Mouse (Mus musculus) midbrain, embryonic 15.5 days (tissue): ENCODE data around the gene Cript. TPM values are rescaled to one million over a fixed set of nuclear protein-coding genes. Genes with fewer than 3 reads are reported as not detected.
"Not testable (repeated sequence)": the region's sequence is repeated elsewhere in the genome, so short reads cannot be mapped to it uniquely, and the experiment has no call there.

Experiments
- ATAC-seq: fragments of 200-750 bp; cut with Nextera tagmentation; replicated peaks from 2 replicates; pipeline ENCODE4 v1.8.0; 2017; ENCODE audit warnings: moderate TSS enrichment
- H3K27ac ChIP-seq: fragments of 300-500 bp; sonication (generic); 2 replicates; pipeline ENCODE4 v1.5.1; 2015; ENCODE audit warnings: mild to moderate bottlenecking, inconsistent platforms
- H3K27me3 ChIP-seq: fragments of 300-500 bp; sonication (generic); replicated peaks from 2 replicates; pipeline ENCODE4 v1.6.1; 2015; ENCODE audit warnings: inconsistent platforms
- H3K36me3 ChIP-seq: fragments of 300-500 bp; sonication (generic); replicated peaks from 2 replicates; pipeline ENCODE4 v1.6.1; 2015; ENCODE audit warnings: inconsistent platforms
- H3K4me1 ChIP-seq: fragments of 300-500 bp; sonication (generic); 2 replicates; pipeline ENCODE4 v1.6.1; 2015; ENCODE audit warnings: inconsistent platforms
- H3K4me2 ChIP-seq: fragments of 300-500 bp; sonication (generic); 2 replicates; pipeline ENCODE4 v1.6.1; 2015; ENCODE audit warnings: inconsistent platforms, mild to moderate bottlenecking, moderate library complexity
- H3K4me3 ChIP-seq: fragments of 300-500 bp; sonication (generic); 2 replicates; pipeline ENCODE4 v1.5.1; 2015; ENCODE audit warnings: mild to moderate bottlenecking, inconsistent platforms
- H3K9ac ChIP-seq: fragments of 300-500 bp; sonication (generic); 2 replicates; pipeline ENCODE4 v1.6.1; 2015; ENCODE audit warnings: mild to moderate bottlenecking, inconsistent platforms
- H3K9me3 ChIP-seq: fragments of 300-500 bp; sonication (generic); 2 replicates; pipeline ENCODE4 v1.6.1; 2016; ENCODE audit warnings: inconsistent platforms
- WGBS: fragments of 180-500 bp; shearing (Covaris S2); methylation state at CpG from one replicate; pipeline ENCODE4 v1.1.7; 2015; ENCODE audit warnings: mixed read lengths; 5-methylcytosine and 5-hydroxymethylcytosine counted together
- polyA plus RNA-seq: library from polyadenylated mRNA; unstranded; fragments of >200 nt; fragmentation: Nextera tagmentation; extraction: Ambion mirVana; gene quantifications from 2 replicates; pipeline ENCODE4 v1.2.1, GENCODE M21; 2015

Gene Cript
- polyA plus RNA-seq, 1 experiment from 2014 or later = 211 TPM

GRCm38 (mm10) chr17:87078217-87078616, 52.9 kb downstream of the Cript start:
- not testable (repeated sequence) for H3K27ac ChIP-seq, H3K27me3 ChIP-seq, H3K9me3 ChIP-seq, H3K9ac ChIP-seq, H3K36me3 ChIP-seq, ATAC-seq, H3K4me1 ChIP-seq, H3K4me3 ChIP-seq, H3K4me2 ChIP-seq
- WGBS = 96% methylated on average over 17 of the region's 17 CpGs

GRCm38 (mm10) chr17:87080724-87081123, 55.4 kb downstream of the Cript start:
- no peaks in the 10 kb centered on the region for H3K9me3 ChIP-seq
- H3K4me1 ChIP-seq = no peaks in the 10 kb centered on the region
- H3K27ac ChIP-seq = no peak overlapping the region
- no peak overlapping the region for H3K4me3 ChIP-seq
- H3K27me3 ChIP-seq = no peaks in the 10 kb centered on the region
- ATAC-seq = no peak
- H3K4me2 ChIP-seq = no peak overlapping the region
- no peaks in the 10 kb centered on the region for H3K36me3 ChIP-seq
- 88% methylated on average over 7 of the region's 7 CpGs for WGBS
- H3K9ac ChIP-seq = no peak overlapping the region

GRCm38 (mm10) chr17:87082547-87082946, 57.2 kb downstream of the Cript start:
- Histone ChIP-seq H3K27ac (no peak overlapping the region), H3K4me2 (no peak overlapping the region), H3K9me3 (no peaks in the 10 kb centered on the region), H3K4me3 (no peak overlapping the region), H3K27me3 (no peaks in the 10 kb centered on the region), H3K36me3 (no peaks in the 10 kb centered on the region), H3K4me1 (no peaks in the 10 kb centered on the region), H3K9ac (no peak overlapping the region)
- WGBS = 78% methylated on average over 4 of the region's 4 CpGs
- no peak for ATAC-seq

- Histone ChIP-seq H3K4me1 (no peaks in the 10 kb centered on the region), H3K9ac (no peak overlapping the region), H3K9me3 (no peaks in the 10 kb centered on the region), H3K27ac (no peak overlapping the region), H3K27me3 (no peaks in the 10 kb centered on the region), H3K4me2 (no peak overlapping the region), H3K4me3 (no peak overlapping the region), H3K36me3 (no peaks in the 10 kb centered on the region)
- WGBS = 91% methylated on average over 5 of the region's 5 CpGs
- no peak for ATAC-seq
Measured at GRCm38 (mm10) chr17:87083671-87084070, 58.3 kb downstream of the Cript start.

Other genes starting within 250 kb of the Cript start
- gene Tmem247, start 108.2 kb upstream of the Cript start, polyA plus RNA-seq = not detected in 2 replicates
- gene Atp6v1e2, start 77.7 kb upstream of the Cript start, polyA plus RNA-seq = not detected in 2 replicates
- gene Rhoq, start 62.5 kb upstream of the Cript start, polyA plus RNA-seq = 5.6 and 7.0 TPM in 2 replicates
- 28.1 and 29.0 TPM in 2 replicates for gene Pigf, start 144 bp upstream of the Cript start, polyA plus RNA-seq
- gene Socs5, start 82.1 kb downstream of the Cript start, polyA plus RNA-seq = 14.8 and 16.2 TPM in 2 replicates
- 48.4 and 52.2 TPM in 2 replicates for gene Mcfd2, start 240.4 kb downstream of the Cript start, polyA plus RNA-seq